Mouse (Mus musculus) testis, adult 2 months (tissue): ENCODE measurements around the gene Cyb5rl. TPM values are rescaled to one million over a fixed set of nuclear protein-coding genes. Genes with fewer than 3 reads are reported as not detected.

Experiments
- H3K27ac ChIP-seq: fragments of 200-500 bp; 2 replicates; pipeline ENCODE4 v1.5.1; 2012; ENCODE audit warnings: low read depth, low read length; ENCODE audit not compliant: control insufficient read depth, insufficient read depth
- H3K27me3 ChIP-seq: fragments of 200-500 bp; 2 replicates; pipeline ENCODE4 v1.6.1; 2012; ENCODE audit warnings: mild to moderate bottlenecking, low read length, moderate library complexity; ENCODE audit not compliant: control insufficient read depth, insufficient read depth
- H3K36me3 ChIP-seq: fragments of 200-500 bp; 2 replicates; pipeline ENCODE4 v1.6.1; 2012; ENCODE audit warnings: mild to moderate bottlenecking, low read length; ENCODE audit not compliant: control insufficient read depth, insufficient read depth
- H3K4me1 ChIP-seq: fragments of 200-500 bp; 2 replicates; pipeline ENCODE4 v1.6.1; 2012; ENCODE audit warnings: low read length; ENCODE audit not compliant: control insufficient read depth, insufficient read depth
- H3K4me3 ChIP-seq: fragments of 200-500 bp; 2 replicates; pipeline ENCODE4 v1.5.1; 2012; ENCODE audit warnings: low read depth, mild to moderate bottlenecking, low read length, moderate library complexity, mixed read lengths; ENCODE audit not compliant: control insufficient read depth
- CTCF ChIP-seq: fragments of 200-500 bp; IDR thresholded peaks from 2 replicates; pipeline ENCODE4 v1.5.1; 2012; ENCODE audit warnings: low read depth, mild to moderate bottlenecking, inconsistent platforms, low read length, moderate library complexity; ENCODE audit not compliant: control insufficient read depth, insufficient read depth, insufficient replicate concordance
- POLR2A ChIP-seq: fragments of 200-500 bp; IDR thresholded peaks from 2 replicates; pipeline ENCODE4 v1.6.1; 2012; ENCODE audit warnings: low read depth, mild to moderate bottlenecking, inconsistent platforms, low read length, moderate library complexity; ENCODE audit not compliant: control insufficient read depth
- polyA plus RNA-seq: library from polyadenylated mRNA; depleted of rRNA; stranded (reverse); fragments of >200 nt; gene quantifications from 2 replicates; pipeline ENCODE4 v1.2.3, GENCODE M21; 2012

Gene Cyb5rl
- polyA plus RNA-seq, 1 experiment: 5.7 TPM

DNA sequence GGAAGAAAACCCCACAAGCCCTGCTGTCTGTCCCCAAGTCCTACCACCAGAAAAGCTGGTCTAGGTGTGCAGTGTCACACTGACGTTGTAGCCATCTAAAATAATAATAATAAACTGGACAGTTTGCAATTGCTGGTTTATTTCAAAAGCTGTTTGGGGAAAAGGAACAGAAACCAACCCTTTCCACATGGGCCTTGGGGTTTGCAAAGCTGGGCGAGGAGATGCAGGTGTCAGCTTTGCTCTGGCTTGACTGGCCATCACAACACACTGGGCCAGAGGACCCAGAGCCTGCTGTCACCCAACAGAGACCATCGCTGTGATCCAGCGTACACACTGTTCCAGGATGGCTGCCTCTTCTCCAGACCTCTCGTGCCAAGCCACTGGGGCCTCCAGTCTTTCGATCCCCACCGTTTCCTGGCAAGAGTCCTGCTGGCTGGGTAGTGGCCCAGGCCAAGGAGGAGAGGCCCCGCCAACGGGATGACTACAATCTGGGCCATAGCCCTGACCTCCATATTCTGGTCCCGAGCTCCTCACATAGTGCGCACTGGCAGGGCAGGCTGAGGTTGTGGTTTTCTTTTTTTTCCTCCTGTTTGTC, 18.1 kb upstream of the Cyb5rl start:
- no peaks in the 10 kb centered on the region for H3K27me3 ChIP-seq
- H3K36me3 ChIP-seq: no peaks in the 10 kb centered on the region
- no peaks in the 10 kb centered on the region for H3K4me1 ChIP-seq
- no peak for TF ChIP-seq POLR2A
- TF ChIP-seq CTCF: no peak
- no peak overlapping the region for H3K27ac ChIP-seq
- H3K4me3 ChIP-seq: no peak overlapping the region

DNA sequence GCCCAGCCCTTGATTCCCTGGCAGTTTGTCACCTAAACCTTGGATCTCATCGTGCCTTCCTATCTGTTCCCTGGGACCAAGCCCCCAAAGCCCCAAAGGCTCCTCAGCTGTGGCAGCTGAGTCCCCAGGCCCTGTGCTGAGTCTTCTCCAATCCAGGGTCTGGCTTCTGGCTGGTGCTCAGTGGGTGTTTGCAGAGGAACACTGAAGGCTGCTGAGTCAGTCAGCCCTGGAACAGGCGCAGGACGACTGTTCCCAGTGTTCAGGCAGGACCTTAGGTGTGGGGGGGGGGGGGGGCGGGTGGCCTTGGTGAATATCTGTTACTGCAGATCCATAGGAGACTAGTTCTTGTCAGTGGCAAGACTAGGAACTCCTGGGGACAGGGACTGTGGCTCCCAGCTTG, 14.9 kb upstream of the Cyb5rl start:
- Histone ChIP-seq H3K36me3 (no peaks in the 10 kb centered on the region), H3K4me3 (no peak overlapping the region), H3K4me1 (no peaks in the 10 kb centered on the region), H3K27me3 (no peaks in the 10 kb centered on the region), H3K27ac (no peak overlapping the region)
- TF ChIP-seq CTCF (no peak), POLR2A (no peak)

DNA sequence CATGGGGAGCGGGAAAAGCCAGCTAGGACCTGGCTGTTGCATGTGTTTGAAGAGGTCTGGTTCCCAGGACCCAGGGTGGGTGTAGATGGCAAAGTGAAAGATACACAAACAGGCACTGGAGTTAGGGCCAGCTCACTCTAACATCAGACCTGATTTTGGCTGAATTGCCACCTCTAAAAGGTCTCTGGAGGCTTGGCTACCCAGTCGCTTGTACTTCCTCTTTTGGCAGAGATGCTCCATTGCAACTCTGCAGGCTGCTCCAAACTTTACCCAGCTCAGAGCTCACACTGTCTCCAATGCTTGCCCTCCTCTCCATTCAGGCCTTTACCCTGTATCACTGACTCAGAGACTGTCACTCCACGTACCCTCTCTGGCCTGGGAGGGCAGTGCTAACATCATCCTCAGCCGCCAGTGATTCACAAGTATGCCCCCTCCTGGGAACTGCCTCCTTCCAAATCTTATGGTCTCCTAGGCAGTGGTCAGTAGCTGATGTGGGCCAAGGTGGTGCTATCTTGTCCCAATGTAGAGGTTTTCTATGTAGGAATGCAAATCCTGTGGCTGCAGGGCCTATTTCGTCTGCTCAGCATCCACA, 13.7 kb upstream of the Cyb5rl start:
- Histone ChIP-seq H3K27me3 (no peaks in the 10 kb centered on the region), H3K36me3 (no peaks in the 10 kb centered on the region), H3K27ac (no peak overlapping the region), H3K4me1 (no peaks in the 10 kb centered on the region), H3K4me3 (no peak overlapping the region)
- TF ChIP-seq CTCF (no peak), POLR2A (no peak)

DNA sequence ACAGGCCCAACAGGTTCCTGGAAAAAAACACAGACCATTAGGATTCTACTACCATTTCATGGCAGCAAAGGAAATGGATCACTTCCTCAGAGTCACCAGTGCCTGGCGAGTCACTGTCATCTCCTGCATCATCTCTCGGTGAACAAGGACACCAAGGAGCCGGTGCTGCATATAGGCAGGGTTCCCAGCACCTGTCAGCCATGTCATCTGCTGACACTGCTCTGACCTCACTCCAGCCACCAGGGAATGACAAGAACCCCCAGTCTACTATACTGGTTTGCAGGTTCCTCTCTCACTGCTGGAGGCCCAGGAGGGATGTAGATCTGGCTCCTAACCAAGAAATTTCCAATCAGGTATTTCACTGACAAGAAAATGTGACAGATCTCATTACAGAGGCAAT, 10.7 kb upstream of the Cyb5rl start:
- Histone ChIP-seq H3K27ac (no peak overlapping the region), H3K36me3 (peaks cover 2% of the 10 kb centered on the region; the same call in 1 of the 2 replicates), H3K4me1 (no peaks in the 10 kb centered on the region), H3K4me3 (no peak overlapping the region), H3K27me3 (no peaks in the 10 kb centered on the region)
- TF ChIP-seq POLR2A (no peak), CTCF (no peak)

DNA sequence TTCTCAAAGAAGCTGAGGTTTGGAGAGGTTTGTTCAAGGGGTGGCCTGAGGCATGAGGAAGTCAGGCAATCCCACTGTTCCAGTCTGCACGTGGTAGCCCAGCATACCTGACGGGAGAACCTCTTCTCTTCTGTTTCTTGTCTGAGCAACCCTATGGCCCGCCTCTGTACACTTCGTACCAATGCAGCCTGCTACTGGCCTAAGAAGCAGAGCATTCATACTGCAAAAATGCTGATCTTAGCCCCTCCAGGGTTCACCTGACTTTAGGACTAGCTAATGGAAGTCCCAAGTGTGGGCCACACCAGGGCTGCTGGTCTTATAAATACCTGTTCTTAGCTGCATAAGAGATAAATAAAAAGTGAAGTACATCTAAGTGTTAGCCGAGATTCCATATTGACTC, 8.4 kb upstream of the Cyb5rl start:
- H3K4me3 ChIP-seq: no peak overlapping the region
- H3K27ac ChIP-seq: no peak overlapping the region
- H3K36me3 ChIP-seq: peaks cover 3% of the 10 kb centered on the region
- no peaks in the 10 kb centered on the region for H3K27me3 ChIP-seq
- TF ChIP-seq CTCF: no peak
- TF ChIP-seq POLR2A: no peak
- H3K4me1 ChIP-seq: no peaks in the 10 kb centered on the region

DNA sequence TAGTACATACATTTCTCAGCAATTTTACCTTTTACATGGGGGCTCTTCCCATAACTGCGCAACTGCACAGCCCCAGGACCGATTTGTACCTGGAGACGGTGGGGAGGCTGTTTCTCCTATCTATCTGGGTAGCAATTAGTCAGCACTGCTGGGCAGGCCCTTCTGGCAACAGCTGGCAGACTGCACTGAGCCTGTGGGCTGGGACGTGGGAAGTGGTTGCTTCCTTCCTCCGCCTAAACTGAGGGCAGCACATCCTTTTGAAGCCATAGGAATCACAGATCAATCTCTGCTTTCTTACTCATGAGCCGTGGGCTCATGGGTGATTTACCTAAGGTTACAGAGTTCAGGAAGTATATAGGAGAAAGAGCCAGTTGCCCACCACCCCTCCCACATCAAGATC, 8.0 kb upstream of the Cyb5rl start:
- TF ChIP-seq POLR2A (no peak), CTCF (no peak)
- Histone ChIP-seq H3K36me3 (peaks cover 3% of the 10 kb centered on the region), H3K27ac (no peak overlapping the region), H3K27me3 (no peaks in the 10 kb centered on the region), H3K4me1 (no peaks in the 10 kb centered on the region), H3K4me3 (no peak overlapping the region)

DNA sequence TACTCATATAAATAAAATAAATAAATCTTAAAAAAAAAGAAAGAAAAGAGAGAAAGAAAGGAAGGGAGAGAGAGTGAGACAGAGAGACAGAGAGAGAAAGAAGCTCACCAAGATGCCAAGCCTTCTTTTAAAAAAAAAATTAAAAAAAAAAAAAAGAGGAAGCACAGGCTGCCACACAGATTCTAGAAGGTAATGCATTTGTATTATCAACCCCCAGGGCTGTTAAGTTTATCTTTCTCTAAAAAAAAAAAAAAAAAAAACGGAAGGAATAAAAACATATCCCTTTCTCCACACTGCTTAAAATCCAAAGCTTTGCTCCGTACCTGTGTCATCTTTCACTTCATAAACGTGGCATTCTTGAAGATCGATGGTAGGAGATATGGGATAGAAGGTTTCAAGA, 5.2 kb upstream of the Cyb5rl start:
- peaks cover 2% of the 10 kb centered on the region for H3K4me1 ChIP-seq
- no peak for TF ChIP-seq POLR2A
- TF ChIP-seq CTCF: no peak
- no peaks in the 10 kb centered on the region for H3K27me3 ChIP-seq
- H3K36me3 ChIP-seq: peaks cover 3% of the 10 kb centered on the region
- no peak overlapping the region for H3K27ac ChIP-seq
- no peak overlapping the region for H3K4me3 ChIP-seq

DNA sequence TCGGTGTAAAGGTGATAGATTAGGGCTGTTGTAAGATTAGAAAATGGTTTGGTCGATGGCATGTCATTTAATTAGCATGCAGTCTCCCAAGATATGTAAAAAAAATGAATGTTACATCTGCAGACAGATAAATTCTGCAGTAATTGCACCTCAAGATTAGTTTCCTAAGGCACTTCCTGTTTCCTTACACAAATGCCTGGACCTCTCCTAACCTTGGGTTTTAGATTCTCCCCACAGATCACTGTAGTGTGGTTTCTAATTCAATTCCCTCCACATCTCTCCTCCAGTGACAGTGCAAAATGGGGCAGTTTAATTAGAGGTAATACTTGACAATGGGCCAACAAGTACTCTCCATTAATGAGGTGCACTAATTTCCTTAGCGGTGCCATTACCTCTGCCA, 3.6 kb upstream of the Cyb5rl start:
- Histone ChIP-seq H3K4me1 (peaks cover 8% of the 10 kb centered on the region), H3K36me3 (peaks cover 2% of the 10 kb centered on the region), H3K4me3 (no peak overlapping the region), H3K27ac (no peak overlapping the region), H3K27me3 (no peaks in the 10 kb centered on the region)
- no peak for TF ChIP-seq CTCF
- TF ChIP-seq POLR2A: no peak
